Mouse (Mus musculus) cortical plate, adult 2 months (tissue): Measurements from ENCODE around the gene Nfrkb.

ENCODE experiments used
- CTCF ChIP-seq: fragments of 200-500 bp; IDR thresholded peaks from 2 replicates; pipeline ENCODE4 v1.5.1; 2011; ENCODE audit warnings: mild to moderate bottlenecking, control low read depth, low read length; ENCODE audit not compliant: insufficient read depth; ENCODE audit errors: extremely low read depth
- POLR2A ChIP-seq: fragments of 200-500 bp; IDR thresholded peaks from 2 replicates; pipeline ENCODE4 v1.6.1; 2011; ENCODE audit warnings: mild to moderate bottlenecking, low read length, control low read depth; ENCODE audit not compliant: insufficient read depth; ENCODE audit errors: extremely low read depth

DNA sequence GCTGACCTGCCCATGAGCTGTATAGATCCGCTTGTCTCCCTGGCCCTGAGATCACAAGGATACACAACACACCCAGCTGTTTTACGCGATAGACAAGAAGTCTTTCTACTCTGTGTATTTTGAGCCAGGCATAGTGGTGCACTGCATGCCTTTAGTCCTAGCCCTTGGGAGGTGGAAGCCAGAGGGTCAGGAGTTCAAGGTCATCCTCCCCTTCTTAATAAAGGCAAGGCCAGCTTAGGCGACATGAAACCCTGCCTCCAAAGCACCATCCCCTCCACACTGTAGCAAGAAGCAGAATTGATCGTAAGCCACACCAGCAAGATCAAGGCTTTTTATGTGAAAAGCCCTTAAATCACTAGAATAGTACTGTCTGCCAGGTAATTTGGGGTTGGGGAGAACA, 45.8 kb downstream of the Nfrkb start:
- no peak for TF ChIP-seq CTCF
- TF ChIP-seq POLR2A, result no peak
